Mouse (Mus musculus) yolk sac, embryonic 10.5 days (tissue): ENCODE measurements around the gene Gm28171.
"Not testable (repeated sequence)": the region's sequence is repeated elsewhere in the genome, so short reads cannot be mapped to it uniquely, and the experiment has no call there.

Source experiments
- DNase-seq: peaks from one replicate; pipeline ENCODE4 v3.0.0-alpha.2; 2017; ENCODE audit warnings: low spot score

Gm28171 gene

DNA sequence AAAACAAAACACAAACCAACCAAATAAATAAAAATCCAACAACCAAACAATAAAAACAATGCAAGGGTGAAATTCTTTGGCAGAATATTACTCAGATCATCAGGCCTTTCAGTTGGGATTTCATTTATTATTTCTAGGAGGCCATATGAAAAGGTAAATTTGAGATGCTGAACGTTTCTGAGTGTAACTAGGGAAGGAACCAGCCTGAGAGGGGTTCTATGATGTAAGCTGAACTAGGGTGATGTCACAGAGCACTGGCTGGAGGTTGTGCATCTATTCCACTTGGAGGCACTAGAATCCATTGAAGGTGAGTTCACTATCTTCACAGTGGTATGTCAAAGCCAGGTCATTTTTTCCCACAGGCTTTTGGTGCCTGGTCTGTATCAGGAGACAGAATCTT, at the start of gene Gm28171:
Gene Gm28171 (plus strand): TSS at position 301 of the 400 bp plus-strand sequence.
- DNase-seq, result not testable (repeated sequence)
